Mouse (Mus musculus) cortical plate, adult 2 months (tissue): ENCODE measurements at regions not wholly inside any gene's neighbourhood (a gene's known extent, or its start where the extent isn't known, plus 50 kb on each side); places are given as distances from the start of the nearest gene placed in this dataset.

ENCODE experiments used
- CTCF ChIP-seq: fragments of 200-500 bp; IDR thresholded peaks from 2 replicates; pipeline ENCODE4 v1.5.1; 2011; ENCODE audit warnings: mild to moderate bottlenecking, control low read depth, low read length; ENCODE audit not compliant: insufficient read depth; ENCODE audit errors: extremely low read depth
- POLR2A ChIP-seq: fragments of 200-500 bp; IDR thresholded peaks from 2 replicates; pipeline ENCODE4 v1.6.1; 2011; ENCODE audit warnings: mild to moderate bottlenecking, low read length, control low read depth; ENCODE audit not compliant: insufficient read depth; ENCODE audit errors: extremely low read depth

GRCm38 (mm10) chr12:93312214-93312613, 1463.3 kb upstream of the Sel1l start:
- TF ChIP-seq CTCF: no peak
- TF ChIP-seq POLR2A: no peak
